Mouse (Mus musculus) ovary, postnatal 10 days (tissue): ENCODE results near the gene Mfsd13b.
"Not testable (repeated sequence)": the region's sequence is repeated elsewhere in the genome, so short reads cannot be mapped to it uniquely, and the experiment has no call there.

Experiments used
- DNase-seq: peaks from one replicate; pipeline ENCODE4 v3.0.0; 2022; ENCODE audit warnings: low spot score

Gene Mfsd13b

GRCm38 (mm10) chr7:120982968-120983367 is 659 bp downstream of the Mfsd13b start:
- no peak for DNase-seq

GRCm38 (mm10) chr7:120991191-120991590 is 8.9 kb downstream of the Mfsd13b start:
- DNase-seq: no peak

GRCm38 (mm10) chr7:120999021-120999530 is 16.8 kb downstream of the Mfsd13b start:
- DNase-seq: no peak

DNA sequence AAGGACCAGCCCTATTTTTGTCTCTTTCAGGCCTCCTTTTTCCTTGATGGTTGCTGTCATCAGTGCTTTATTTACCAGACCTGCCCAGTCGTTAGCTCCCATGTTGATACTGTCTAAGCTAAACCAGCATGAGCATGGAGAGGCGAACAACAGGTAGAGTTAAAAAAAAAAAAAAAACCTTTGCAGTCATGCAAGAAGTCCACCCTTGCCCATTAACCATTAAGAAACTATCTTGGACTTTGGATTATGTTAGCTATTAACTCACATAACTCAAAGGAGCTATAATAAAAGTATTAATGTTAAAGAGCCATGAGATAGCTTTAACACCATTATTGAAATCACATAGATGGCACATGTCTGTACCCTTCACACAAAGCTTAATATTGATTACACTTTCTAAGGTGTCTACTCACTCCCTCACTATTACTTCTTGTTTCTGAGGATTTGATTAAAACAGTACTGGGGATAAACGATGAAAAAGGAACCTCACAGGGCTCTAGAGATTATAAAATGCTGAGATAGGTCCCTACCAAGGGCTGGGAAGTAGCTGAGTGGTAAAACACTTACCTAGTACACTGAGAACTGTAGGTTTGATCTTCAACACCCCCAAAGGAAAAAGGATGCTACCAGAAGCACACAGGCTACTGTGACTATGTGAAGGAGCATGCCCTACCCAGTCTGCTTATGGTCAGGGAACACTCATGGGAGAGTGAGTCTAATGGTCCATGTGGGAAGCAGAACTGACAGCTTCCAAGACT is 17.9 kb downstream of the Mfsd13b start:
- no peak for DNase-seq

DNA sequence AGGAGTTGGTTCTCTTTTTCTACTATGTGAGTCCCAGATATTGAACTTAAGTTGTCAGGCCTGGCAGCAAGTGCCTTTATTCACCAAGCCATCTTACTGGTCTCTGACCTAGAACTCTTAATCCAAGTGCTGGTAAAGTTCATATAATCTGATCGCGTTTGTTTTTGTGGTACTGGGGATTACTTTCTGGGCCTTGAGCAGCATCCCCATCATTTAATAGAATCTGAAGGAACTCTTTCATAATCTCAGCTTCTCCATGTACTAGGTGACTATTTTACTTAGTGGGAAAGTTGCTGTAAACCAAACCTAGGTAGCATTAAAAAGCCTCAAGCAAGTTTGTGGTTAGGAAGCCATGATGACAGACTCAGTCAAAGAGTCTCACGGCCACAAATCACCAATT is 19.6 kb downstream of the Mfsd13b start:
- no peak for DNase-seq

DNA sequence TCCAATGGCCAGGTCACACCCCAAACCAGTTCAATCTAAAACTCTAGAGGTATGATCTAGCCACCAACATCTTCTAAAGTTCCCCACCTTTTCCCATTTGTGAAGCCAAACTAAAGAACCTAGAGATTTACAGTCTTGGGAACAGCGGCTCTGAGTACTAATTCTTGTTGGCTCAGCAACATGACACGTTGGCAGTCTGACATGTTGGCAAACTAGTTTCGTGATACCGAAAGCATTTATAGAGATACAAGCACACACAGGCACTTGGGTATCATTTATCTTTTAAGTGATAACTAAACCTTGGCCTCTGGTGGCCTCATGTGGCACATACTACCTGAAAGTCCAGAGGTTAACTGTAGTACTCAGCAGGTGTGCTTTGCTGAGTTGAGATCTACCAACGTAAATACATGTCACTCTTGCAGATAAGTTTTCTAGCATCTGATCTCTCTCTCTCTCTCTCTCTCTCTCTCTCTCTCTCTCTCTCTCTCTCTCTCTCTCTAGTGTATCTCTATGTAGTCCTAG is 20.2 kb downstream of the Mfsd13b start:
- DNase-seq: no peak

GRCm38 (mm10) chr7:121003793-121004418 is 21.6 kb downstream of the Mfsd13b start:
- DNase-seq: no peak

DNA sequence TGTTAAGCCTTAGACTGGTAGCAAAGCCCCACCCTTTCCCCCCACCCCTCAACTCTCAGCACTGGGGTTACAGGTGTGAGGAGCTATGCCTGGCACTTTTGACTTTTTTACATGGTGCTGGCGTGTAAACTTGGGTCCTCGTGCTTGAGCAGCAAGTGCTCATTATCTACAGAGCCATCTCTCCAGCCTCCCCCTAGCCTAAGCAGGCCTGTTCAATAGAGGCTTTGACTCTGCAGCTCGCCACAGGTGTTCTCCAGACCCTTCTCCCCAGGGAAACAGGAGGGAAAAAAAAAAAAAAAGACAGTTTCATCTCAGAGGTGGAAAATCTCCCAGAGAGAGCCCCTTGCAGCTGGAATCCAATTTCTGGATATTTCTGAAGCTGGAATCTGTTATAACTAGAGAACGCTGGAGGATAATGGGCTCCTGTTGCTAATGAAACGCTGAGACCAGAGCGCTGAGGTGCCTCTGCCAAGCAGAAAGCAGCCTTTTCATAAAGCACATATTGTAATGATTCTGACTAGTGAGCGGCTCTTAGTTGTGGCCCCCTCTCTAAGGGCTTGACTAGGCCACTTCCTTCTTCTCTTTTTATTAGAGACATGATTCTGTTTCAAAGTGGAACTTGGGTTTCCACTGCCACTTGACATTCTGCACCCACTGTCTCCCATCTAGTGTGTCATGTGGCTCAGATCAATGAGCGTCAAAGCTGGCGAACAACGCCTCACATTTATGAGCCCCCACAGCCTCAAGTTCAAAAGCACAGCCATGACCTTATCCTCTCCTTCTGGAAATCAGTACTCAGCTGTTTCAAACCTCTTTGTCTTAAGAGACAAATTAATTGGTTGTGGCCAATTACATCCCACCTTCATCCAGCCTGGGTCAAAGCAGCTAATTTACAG is 29.7 kb downstream of the Mfsd13b start:
- no peak for DNase-seq

DNA sequence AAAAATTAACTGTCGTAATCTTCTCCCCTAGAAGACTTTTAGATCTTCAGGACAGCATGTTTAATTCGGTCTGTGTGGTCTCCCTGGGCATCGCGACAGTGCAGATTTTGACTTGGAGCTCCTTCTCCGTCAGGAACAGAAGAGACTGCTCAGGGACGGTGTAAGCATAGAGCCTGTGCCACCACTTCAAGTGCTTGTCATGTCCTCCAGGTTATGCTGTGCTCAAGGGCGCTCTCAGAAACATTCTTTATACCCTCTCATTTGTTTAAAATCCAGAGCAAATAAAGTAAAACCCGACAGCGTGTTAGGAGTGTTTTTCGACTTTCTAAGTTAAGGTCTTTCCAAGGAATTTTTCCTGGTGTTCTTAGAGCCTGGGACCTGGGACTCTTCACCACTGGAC is 32.2 kb downstream of the Mfsd13b start:
- DNase-seq: no peak

DNA sequence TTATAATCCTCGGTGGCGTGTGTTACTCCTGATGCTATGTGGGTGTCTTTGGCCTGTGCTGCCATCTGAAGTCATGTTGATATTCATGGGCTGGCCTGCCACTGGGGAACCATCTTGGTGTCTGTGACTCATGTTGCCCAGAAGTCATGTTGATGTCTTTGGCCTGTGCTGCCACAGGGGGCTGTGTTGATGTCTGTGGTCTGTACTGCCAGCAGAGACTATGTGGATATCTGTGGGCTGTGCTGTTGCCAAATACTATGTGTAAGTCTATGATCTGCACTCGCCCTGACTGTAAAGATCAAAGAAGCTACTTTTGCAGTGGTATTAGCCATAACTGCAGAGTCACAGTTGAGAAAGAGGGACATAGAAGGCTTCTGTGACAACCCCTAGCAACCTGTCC is 36.5 kb downstream of the Mfsd13b start:
- no peak for DNase-seq

- no peak for DNase-seq
Observed at GRCm38 (mm10) chr7:121020277-121020676, 38.0 kb downstream of the Mfsd13b start.

DNA sequence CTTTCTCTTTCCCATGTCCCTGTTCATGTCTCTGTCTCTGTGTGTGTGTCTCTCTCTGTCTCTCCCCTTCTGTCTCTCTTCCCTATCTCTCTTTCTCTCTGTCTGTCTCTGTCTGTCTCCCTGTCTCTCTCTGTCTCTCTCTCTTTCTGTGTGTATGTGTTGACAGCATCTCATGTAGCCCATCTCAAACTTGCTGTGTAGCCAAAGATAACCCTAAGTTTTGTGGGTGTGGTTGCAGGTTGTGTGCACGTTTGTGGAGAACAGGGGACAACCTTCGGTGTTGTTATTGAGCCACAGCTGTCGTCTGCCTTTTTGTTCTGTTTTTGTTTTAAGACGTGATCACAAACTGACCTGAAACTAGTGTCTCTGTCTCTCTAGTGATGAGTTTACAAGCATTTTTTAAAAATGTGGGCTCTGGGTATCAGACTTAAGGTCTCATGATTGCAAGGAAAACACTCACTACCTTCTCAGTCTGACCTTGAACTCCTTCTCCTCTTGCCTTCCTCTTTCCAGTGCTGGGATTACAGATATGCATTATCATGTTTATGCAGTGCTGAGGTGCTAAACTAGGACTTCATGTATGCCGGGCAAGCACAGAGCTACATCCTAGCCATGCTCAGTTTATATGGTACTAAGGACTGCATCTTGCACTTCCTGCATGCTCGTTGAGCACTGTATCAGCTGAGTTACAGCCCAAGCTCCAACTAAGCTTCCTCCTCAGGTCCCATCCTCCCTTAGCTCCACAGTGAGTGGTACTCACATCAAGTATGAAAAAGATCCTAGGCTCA is 43.1 kb downstream of the Mfsd13b start:
- DNase-seq: no peak

GRCm38 (mm10) chr7:121026300-121026699 is 44.0 kb downstream of the Mfsd13b start:
- DNase-seq: no peak

GRCm38 (mm10) chr7:121029947-121030346 is 47.6 kb downstream of the Mfsd13b start:
- not testable (repeated sequence) for DNase-seq

GRCm38 (mm10) chr7:121033856-121034652 is 51.7 kb downstream of the Mfsd13b start, which contains the start of gene Mettl9:
Mettl9 (plus strand) TSS chr7:121034445.
- DNase-seq: peak; percentile 96

DNA sequence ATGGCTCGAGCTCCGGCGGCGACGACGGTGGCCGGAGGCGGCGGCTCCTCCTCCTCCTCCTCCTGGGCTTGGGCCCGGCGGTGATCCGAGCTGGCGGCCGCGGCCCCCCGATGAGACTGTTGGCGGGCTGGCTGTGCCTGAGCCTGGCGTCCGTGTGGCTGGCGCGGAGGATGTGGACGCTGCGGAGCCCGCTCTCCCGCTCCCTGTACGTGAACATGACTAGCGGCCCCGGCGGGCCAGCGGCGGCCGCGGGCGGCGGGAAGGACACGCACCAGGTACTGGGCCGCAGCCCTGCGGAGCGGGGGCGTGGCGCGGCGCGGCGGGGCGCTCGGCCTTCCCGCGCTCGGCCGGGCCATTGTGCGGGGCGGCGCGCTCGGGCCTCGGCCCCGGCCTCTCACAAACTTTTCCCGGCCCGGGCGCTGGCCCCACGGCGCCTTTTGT is 52.4 kb downstream of the Mfsd13b start:
- peak; percentile 69 for DNase-seq

DNA sequence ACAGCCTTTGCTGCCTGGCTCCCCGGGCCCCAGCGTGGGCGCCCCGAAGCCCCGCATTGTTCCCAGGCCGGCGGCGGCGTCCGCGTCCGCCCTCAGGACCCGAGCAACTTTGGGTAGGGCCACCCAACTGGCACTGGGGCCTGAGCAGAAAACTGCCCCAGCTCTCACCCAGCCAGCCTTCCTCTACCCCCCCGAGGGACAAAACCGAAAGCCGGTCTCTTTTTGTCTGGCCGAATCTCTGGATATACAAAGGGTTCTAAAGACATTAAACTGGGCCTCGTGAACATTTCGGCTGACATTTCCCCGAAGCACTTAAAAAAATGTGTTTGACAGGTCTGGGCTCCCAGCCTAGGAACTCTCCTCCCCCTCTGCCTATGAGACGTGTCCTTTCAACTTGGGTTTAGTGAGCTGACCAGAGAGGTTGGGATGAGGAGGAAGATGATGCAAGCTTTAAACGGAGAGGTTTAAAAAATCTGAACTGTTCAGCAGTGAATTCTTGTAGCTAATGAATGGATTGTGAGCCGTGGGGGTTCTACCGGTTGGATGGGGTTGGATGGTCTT is 52.9 kb downstream of the Mfsd13b start:
- DNase-seq: peak; percentile 24

DNA sequence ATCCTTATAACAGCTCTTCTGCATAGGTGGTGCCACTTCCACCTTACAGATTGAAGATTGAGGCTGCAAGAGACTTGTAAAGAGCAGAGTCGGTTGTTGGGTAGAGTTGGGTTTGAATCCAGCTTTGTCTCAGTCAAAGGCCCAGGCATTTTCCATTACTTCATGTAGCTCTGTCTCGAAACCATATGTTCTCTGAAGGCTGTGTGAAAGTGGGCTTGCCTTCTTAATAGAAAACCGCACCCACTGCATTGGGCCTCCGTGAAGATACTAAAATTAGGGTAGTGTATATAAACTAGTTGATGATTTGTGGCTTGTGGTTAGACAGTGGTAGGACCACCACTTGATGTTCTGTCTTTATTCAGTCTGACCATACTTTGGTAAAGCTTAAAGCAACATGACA is 58.3 kb downstream of the Mfsd13b start:
- DNase-seq: no peak

GRCm38 (mm10) chr7:121041989-121042388 is 59.7 kb downstream of the Mfsd13b start:
- no peak for DNase-seq

- DNase-seq: no peak
Observed at GRCm38 (mm10) chr7:121043004-121043403, 60.7 kb downstream of the Mfsd13b start.
